Mouse (Mus musculus) kidney, embryonic 14.5 days (tissue): ENCODE results near the gene Naif1. TPM values are rescaled to one million over a fixed set of nuclear protein-coding genes. Genes with fewer than 3 reads are reported as not detected.
"Not testable (repeated sequence)": the region's sequence is repeated elsewhere in the genome, so short reads cannot be mapped to it uniquely, and the experiment has no call there.

Source experiments
- ATAC-seq: fragments of 200-750 bp; cut with Nextera tagmentation; 2 replicates; pipeline ENCODE4 v1.8.0; 2017; ENCODE audit warnings: moderate number of reproducible peaks, mild to moderate bottlenecking, moderate TSS enrichment, moderate library complexity; ENCODE audit not compliant: low FRiP score, low TSS enrichment
- H3K27ac ChIP-seq: fragments of 300-500 bp; sonication (generic); 2 replicates; pipeline ENCODE4 v1.5.1; 2014; ENCODE audit warnings: low read depth, mild to moderate bottlenecking, low read length, moderate library complexity, mixed read lengths
- H3K27me3 ChIP-seq: fragments of 300-500 bp; sonication (generic); 2 replicates; pipeline ENCODE4 v1.6.1; 2014; ENCODE audit warnings: mild to moderate bottlenecking, low read length; ENCODE audit not compliant: control insufficient read depth, insufficient read depth
- H3K36me3 ChIP-seq: fragments of 300-500 bp; sonication (generic); 2 replicates; pipeline ENCODE4 v1.6.1; 2014; ENCODE audit warnings: low read length, mixed read lengths; ENCODE audit not compliant: control insufficient read depth, insufficient read depth
- H3K4me1 ChIP-seq: fragments of 300-500 bp; sonication (generic); 2 replicates; pipeline ENCODE4 v1.6.1; 2014; ENCODE audit warnings: low read length, mixed read lengths; ENCODE audit not compliant: control insufficient read depth, insufficient read depth
- H3K4me2 ChIP-seq: fragments of 300-500 bp; sonication (generic); replicated peaks from 2 replicates; pipeline ENCODE4 v1.6.1; 2014; ENCODE audit warnings: low read depth, mild to moderate bottlenecking, low read length
- H3K4me3 ChIP-seq: fragments of 300-500 bp; sonication (generic); 2 replicates; pipeline ENCODE4 v1.5.1; 2014; ENCODE audit warnings: mild to moderate bottlenecking, low read length
- H3K9ac ChIP-seq: fragments of 300-500 bp; sonication (generic); 2 replicates; pipeline ENCODE4 v1.6.1; 2014; ENCODE audit warnings: low read depth, mild to moderate bottlenecking, low read length, moderate library complexity
- H3K9me3 ChIP-seq: fragments of 300-500 bp; sonication (generic); 2 replicates; pipeline ENCODE4 v1.6.1; 2016; ENCODE audit warnings: low read length; ENCODE audit not compliant: control insufficient read depth
- WGBS: fragments of 180-500 bp; shearing (Covaris S2); extraction: QIAGEN DNeasy Blood & Tissue Kit; methylation state at CpG from one replicate; pipeline ENCODE4 v1.1.7; 2014; 5-methylcytosine and 5-hydroxymethylcytosine counted together
- polyA plus RNA-seq: library from polyadenylated mRNA; unstranded; fragments of >200 nt; fragmentation: Nextera tagmentation; extraction: Ambion mirVana; gene quantifications from 2 replicates; pipeline ENCODE4 v1.2.1, GENCODE M21; 2014

Gene Naif1
- polyA plus RNA-seq, 1 experiment from 2014 or later, result 6.4 TPM

- Histone ChIP-seq H3K27ac (no peak overlapping the region), H3K4me1 (no peaks in the 10 kb centered on the region), H3K9me3 (no peaks in the 10 kb centered on the region), H3K4me3 (no peak overlapping the region), H3K27me3 (no peaks in the 10 kb centered on the region), H3K36me3 (no peaks in the 10 kb centered on the region), H3K9ac (no peak overlapping the region), H3K4me2 (no peak overlapping the region)
- ATAC-seq, result no peak
- 96% methylated on average over 9 of the region's 9 CpGs for WGBS
Observed at GRCm38 (mm10) chr2:32486155-32486554, 35.9 kb downstream of the Naif1 start.

- H3K36me3 ChIP-seq, result no peaks in the 10 kb centered on the region
- peak; percentile 60 for ATAC-seq
- H3K9me3 ChIP-seq, result no peaks in the 10 kb centered on the region
Observed at GRCm38 (mm10) chr2:32487124-32487623, 36.9 kb downstream of the Naif1 start.

GRCm38 (mm10) chr2:32488679-32489078 is 38.4 kb downstream of the Naif1 start:
- no peaks in the 10 kb centered on the region for H3K27me3 ChIP-seq
- no peaks in the 10 kb centered on the region for H3K36me3 ChIP-seq
- no peak overlapping the region for H3K27ac ChIP-seq
- H3K4me1 ChIP-seq, result no peaks in the 10 kb centered on the region
- no peak overlapping the region for H3K4me3 ChIP-seq
- H3K4me2 ChIP-seq, result no peak overlapping the region
- no peaks in the 10 kb centered on the region for H3K9me3 ChIP-seq
- ATAC-seq, result peak; percentile 37; the same call in 1 of the 2 replicates
- WGBS, result 2% methylated on average over 5 of the region's 5 CpGs
- no peak overlapping the region for H3K9ac ChIP-seq

More at GRCm38 (mm10) chr2:32487124-32487623, 36.9 kb downstream of the Naif1 start:
- Histone ChIP-seq H3K4me3 (no peak overlapping the region), H3K27ac (no peak overlapping the region), H3K4me2 (no peak overlapping the region), H3K4me1 (no peaks in the 10 kb centered on the region), H3K9ac (no peak overlapping the region), H3K27me3 (no peaks in the 10 kb centered on the region)
- WGBS, result 8% methylated on average over 6 of the region's 6 CpGs

DNA sequence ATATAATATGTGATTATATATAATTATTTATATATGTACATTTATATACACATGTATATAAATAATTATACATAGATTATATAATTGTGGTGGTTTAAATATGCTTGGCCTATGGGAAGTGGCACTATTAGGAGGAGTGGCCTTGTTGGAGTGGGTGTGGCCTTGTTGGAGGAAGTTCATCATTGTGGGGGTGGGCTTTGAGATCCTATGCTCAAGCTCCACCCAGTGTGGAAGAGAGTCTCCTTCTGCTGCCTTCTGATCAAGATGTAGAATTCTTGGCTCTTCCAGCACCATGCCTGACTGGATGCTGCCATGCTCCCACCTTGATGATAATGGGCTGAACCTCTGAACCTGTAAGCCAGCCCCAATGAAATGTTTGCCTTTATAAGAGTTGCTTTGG is 40.5 kb downstream of the Naif1 start:
- ATAC-seq, H3K9ac ChIP-seq, H3K27me3 ChIP-seq, H3K4me3 ChIP-seq, H3K4me2 ChIP-seq, H3K27ac ChIP-seq, H3K36me3 ChIP-seq, H3K4me1 ChIP-seq, H3K9me3 ChIP-seq: not testable (repeated sequence)

- Histone ChIP-seq H3K4me1 (no peaks in the 10 kb centered on the region), H3K9me3 (no peaks in the 10 kb centered on the region), H3K36me3 (no peaks in the 10 kb centered on the region), H3K27me3 (no peaks in the 10 kb centered on the region), H3K4me2 (no peak overlapping the region), H3K4me3 (no peak overlapping the region), H3K27ac (no peak overlapping the region), H3K9ac (no peak overlapping the region)
- no peak for ATAC-seq
- WGBS, result 55% methylated on average over 2 of the region's 2 CpGs
Observed at GRCm38 (mm10) chr2:32492661-32493060, 42.4 kb downstream of the Naif1 start.

- H3K36me3 ChIP-seq, result no peaks in the 10 kb centered on the region
- no peak for ATAC-seq
- H3K9me3 ChIP-seq, result no peaks in the 10 kb centered on the region
- H3K4me2 ChIP-seq, result no peak overlapping the region
- WGBS, result 70% methylated on average over 12 of the region's 12 CpGs
- no peak overlapping the region for H3K4me3 ChIP-seq
- no peak overlapping the region for H3K9ac ChIP-seq
- H3K27me3 ChIP-seq, result no peaks in the 10 kb centered on the region
- no peak overlapping the region for H3K27ac ChIP-seq
- no peaks in the 10 kb centered on the region for H3K4me1 ChIP-seq
Observed at GRCm38 (mm10) chr2:32493301-32493701, 43.0 kb downstream of the Naif1 start.

DNA sequence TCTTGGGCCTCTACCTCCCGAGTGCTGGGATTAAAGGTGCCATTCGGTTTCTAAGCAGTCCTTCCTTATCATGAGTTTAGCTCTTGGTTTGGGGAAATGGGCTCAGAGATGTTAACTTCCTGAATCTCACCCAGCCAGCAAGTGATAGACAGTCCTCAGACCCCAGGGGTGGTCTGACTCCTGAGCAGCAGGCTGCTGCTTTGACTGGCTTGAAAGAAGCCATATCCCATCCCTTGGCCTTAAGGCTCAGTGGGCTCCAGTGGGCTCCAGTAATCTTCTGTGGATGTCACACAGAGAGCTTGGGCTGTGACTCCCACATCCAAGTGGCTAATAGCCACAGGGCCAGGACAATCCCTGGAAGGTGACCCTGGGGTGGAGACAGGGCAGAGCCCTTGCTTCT is 44.3 kb downstream of the Naif1 start:
- no peaks in the 10 kb centered on the region for H3K36me3 ChIP-seq
- no peak overlapping the region for H3K4me2 ChIP-seq
- H3K27ac ChIP-seq, result no peak overlapping the region
- no peak for ATAC-seq
- H3K4me3 ChIP-seq, result no peak overlapping the region
- no peak overlapping the region for H3K9ac ChIP-seq
- H3K4me1 ChIP-seq, result no peaks in the 10 kb centered on the region
- WGBS, result 75% methylated on average over 2 of the region's 2 CpGs
- H3K27me3 ChIP-seq, result no peaks in the 10 kb centered on the region
- H3K9me3 ChIP-seq, result peaks cover 5% of the 10 kb centered on the region; the same call in 1 of the 2 replicates

- Histone ChIP-seq H3K9me3 (peaks cover 5% of the 10 kb centered on the region; the same call in 1 of the 2 replicates), H3K27ac (no peak overlapping the region), H3K9ac (no peak overlapping the region), H3K4me2 (no peak overlapping the region), H3K27me3 (no peaks in the 10 kb centered on the region), H3K4me1 (no peaks in the 10 kb centered on the region), H3K4me3 (no peak overlapping the region), H3K36me3 (no peaks in the 10 kb centered on the region)
- no peak for ATAC-seq
- 70% methylated on average over 20 of the region's 20 CpGs for WGBS
Observed at GRCm38 (mm10) chr2:32495185-32495726, 45.0 kb downstream of the Naif1 start.

GRCm38 (mm10) chr2:32496190-32496589 is 45.9 kb downstream of the Naif1 start:
- Histone ChIP-seq H3K4me1 (no peaks in the 10 kb centered on the region), H3K9me3 (peaks cover 5% of the 10 kb centered on the region; the same call in 1 of the 2 replicates), H3K36me3 (no peaks in the 10 kb centered on the region), H3K9ac (no peak overlapping the region), H3K27ac (no peak overlapping the region), H3K4me3 (no peak overlapping the region), H3K27me3 (no peaks in the 10 kb centered on the region), H3K4me2 (no peak overlapping the region)
- ATAC-seq, result no peak
- 66% methylated on average over 5 of the region's 5 CpGs for WGBS
